Mouse (Mus musculus): ENCODE data around the gene Hoxb6. TPM values are rescaled to one million over a fixed set of nuclear protein-coding genes. Genes with fewer than 3 reads are reported as not detected.

The Hoxb6 gene
- total RNA-seq, 2 experiments from 2014 or later: not detected

- intact Hi-C loops (cut with DNase I): loop anchor here (5.0 kb wide), 1 partner anchor 58 kb away; the partner anchor contains the start of gene Hoxb2
Observed at GRCm38 (mm10) chr11:96294245-96295091, 2.2 kb downstream of the Hoxb6 start.

GRCm38 (mm10) chr11:96295092-96295835 lies 3.0 kb downstream of the Hoxb6 start:
- intact Hi-C loops (cut with DNase I): no loop called here
- no peak for DNase-seq (ENCODE audit: extremely low spot score in 1 of 2, low spot score in 2 of 2)

More at GRCm38 (mm10) chr11:96294245-96295091, 2.2 kb downstream of the Hoxb6 start:
- peak; percentile 16 to 53 for DNase-seq (ENCODE audit: extremely low spot score in 1 of 2, low spot score in 2 of 2)

- no peak for DNase-seq (ENCODE audit: extremely low spot score in 1 of 2, low spot score in 2 of 2)
- intact Hi-C loops (cut with DNase I): no loop called here
Observed at GRCm38 (mm10) chr11:96296997-96297396, 4.7 kb downstream of the Hoxb6 start.

- intact Hi-C loops (cut with DNase I): no loop called here
- DNase-seq (ENCODE audit: extremely low spot score in 1 of 2, low spot score in 2 of 2): no peak
Observed at GRCm38 (mm10) chr11:96297428-96297827, 5.2 kb downstream of the Hoxb6 start.

GRCm38 (mm10) chr11:96297968-96298635 lies 5.8 kb downstream of the Hoxb6 start:
- no peak for DNase-seq (ENCODE audit: extremely low spot score in 1 of 2, low spot score in 2 of 2)

GRCm38 (mm10) chr11:96298895-96299667 lies 6.8 kb downstream of the Hoxb6 start:
- intact Hi-C loops (cut with DNase I): no loop called here
- no peak for DNase-seq (ENCODE audit: extremely low spot score in 1 of 2, low spot score in 2 of 2)

More at GRCm38 (mm10) chr11:96297968-96298635, 5.8 kb downstream of the Hoxb6 start:
- intact Hi-C loops (cut with DNase I): no loop called here

GRCm38 (mm10) chr11:96299781-96300180 lies 7.5 kb downstream of the Hoxb6 start:
- DNase-seq (ENCODE audit: extremely low spot score in 1 of 2, low spot score in 2 of 2): no peak
- intact Hi-C loops (cut with DNase I): loop anchor here (5.0 kb wide), 1 partner anchor 238 kb away; no protein-coding TSS in a partner anchor

GRCm38 (mm10) chr11:96300354-96301063 lies 8.2 kb downstream of the Hoxb6 start:
- intact Hi-C loops (cut with DNase I): loop anchor here (5.0 kb wide), 1 partner anchor 237 kb away; no protein-coding TSS in a partner anchor
- DNase-seq (ENCODE audit: extremely low spot score in 1 of 2, low spot score in 2 of 2): no peak

- no peak for DNase-seq (ENCODE audit: extremely low spot score in 1 of 2, low spot score in 2 of 2)
- intact Hi-C loops (cut with DNase I): loop anchor here (5.0 kb wide), 1 partner anchor 236 kb away; no protein-coding TSS in a partner anchor
Observed at GRCm38 (mm10) chr11:96301064-96301431, 8.8 kb downstream of the Hoxb6 start.

GRCm38 (mm10) chr11:96301837-96302236 lies 9.6 kb downstream of the Hoxb6 start:
- intact Hi-C loops (cut with DNase I): loop anchor here (5.0 kb wide), 1 partner anchor 235 kb away; no protein-coding TSS in a partner anchor
- DNase-seq (ENCODE audit: extremely low spot score in 1 of 2, low spot score in 2 of 2): peak in 1 of 2 experiments; percentile 13

GRCm38 (mm10) chr11:96302381-96303150 lies 10.3 kb downstream of the Hoxb6 start:
- DNase-seq (ENCODE audit: extremely low spot score in 1 of 2, low spot score in 2 of 2): no peak
- intact Hi-C loops (cut with DNase I): loop anchor here (5.0 kb wide), 1 partner anchor 235 kb away; no protein-coding TSS in a partner anchor

GRCm38 (mm10) chr11:96303151-96304099 lies 11.1 kb downstream of the Hoxb6 start, which contains the start of gene Hoxb5:
Gene Hoxb5 (plus strand): TSS chr11:96303336.
- no peak for DNase-seq (ENCODE audit: extremely low spot score in 1 of 2, low spot score in 2 of 2)
- intact Hi-C loops (cut with DNase I): loop anchor here (5.0 kb wide), 1 partner anchor 234 kb away; no protein-coding TSS in a partner anchor

- intact Hi-C loops (cut with DNase I): loop anchor here (5.0 kb wide), 1 partner anchor 233 kb away; no protein-coding TSS in a partner anchor
- DNase-seq (ENCODE audit: extremely low spot score in 1 of 2, low spot score in 2 of 2): no peak
Observed at GRCm38 (mm10) chr11:96304381-96305195, 12.3 kb downstream of the Hoxb6 start.

GRCm38 (mm10) chr11:96305505-96306182 lies 13.4 kb downstream of the Hoxb6 start:
- no peak for DNase-seq (ENCODE audit: extremely low spot score in 1 of 2, low spot score in 2 of 2)
- intact Hi-C loops (cut with DNase I): no loop called here

Data from left cerebral cortex, postnatal 10 days (tissue).